Mouse (Mus musculus) heart, embryonic 14.5 days (tissue): Measurements from ENCODE around the gene Igfbp1. TPM values are rescaled to one million over a fixed set of nuclear protein-coding genes. Genes with fewer than 3 reads are reported as not detected.

Experiments used
- ATAC-seq: fragments of 200-750 bp; cut with Nextera tagmentation; 2 replicates; pipeline ENCODE4 v1.8.0; 2017; ENCODE audit warnings: low read depth, moderate TSS enrichment; ENCODE audit not compliant: insufficient number of reproducible peaks, insufficient read depth, low FRiP score
- H3K27ac ChIP-seq, 2 experiments: fragments of 200-500 bp in 1 of 2; fragments of 300-500 bp in 1 of 2; sonication (generic) in 1 of 2; replicated peaks in 1 of 2; 2 replicates each; pipeline ENCODE4 v1.5.1; 2012 to 2014; ENCODE audit warnings: low read depth in 2 of 2, low read length in 2 of 2, control low read depth in 1 of 2, mild to moderate bottlenecking in 1 of 2, mixed read lengths in 1 of 2; ENCODE audit not compliant: control insufficient read depth in 1 of 2, insufficient read depth in 1 of 2
- H3K27me3 ChIP-seq: fragments of 300-500 bp; sonication (generic); 2 replicates; pipeline ENCODE4 v1.6.1; 2014; ENCODE audit warnings: mild to moderate bottlenecking, low read length, control low read depth; ENCODE audit not compliant: control insufficient read depth, insufficient read depth
- H3K36me3 ChIP-seq: fragments of 300-500 bp; sonication (generic); 2 replicates; pipeline ENCODE4 v1.6.1; 2014; ENCODE audit warnings: mild to moderate bottlenecking, control low read depth, low read length, mixed read lengths; ENCODE audit not compliant: control insufficient read depth, insufficient read depth
- H3K4me1 ChIP-seq, 2 experiments: fragments of 200-500 bp in 1 of 2; fragments of 300-500 bp in 1 of 2; sonication (generic) in 1 of 2; 2 replicates each; pipeline ENCODE4 v1.6.1; 2012 to 2014; ENCODE audit warnings: low read length in 2 of 2, control low read depth in 1 of 2, mixed read lengths in 1 of 2; ENCODE audit not compliant: control insufficient read depth in 2 of 2, insufficient read depth in 2 of 2
- H3K4me2 ChIP-seq: fragments of 300-500 bp; sonication (generic); 2 replicates; pipeline ENCODE4 v1.6.1; 2014; ENCODE audit warnings: mild to moderate bottlenecking, low read length
- H3K4me3 ChIP-seq, 2 experiments: fragments of 200-500 bp in 1 of 2; fragments of 300-500 bp in 1 of 2; sonication (generic) in 1 of 2; 2 replicates each; pipeline ENCODE4 v1.5.1; 2012 to 2014; ENCODE audit warnings: low read length in 2 of 2, mild to moderate bottlenecking in 2 of 2, control low read depth in 1 of 2, low read depth in 1 of 2, moderate library complexity in 1 of 2; ENCODE audit not compliant: control insufficient read depth in 1 of 2, insufficient read depth in 1 of 2
- H3K9ac ChIP-seq: fragments of 300-500 bp; sonication (generic); 2 replicates; pipeline ENCODE4 v1.6.1; 2014; ENCODE audit warnings: mild to moderate bottlenecking, low read length
- H3K9me3 ChIP-seq: fragments of 300-500 bp; sonication (generic); 2 replicates; pipeline ENCODE4 v1.6.1; 2016; ENCODE audit warnings: low read length, control low read depth; ENCODE audit not compliant: control insufficient read depth
- WGBS: fragments of 180-500 bp; shearing (Covaris S2); extraction: QIAGEN DNeasy Blood & Tissue Kit; methylation state at CpG from one replicate; pipeline ENCODE4 v1.1.7; 2014; 5-methylcytosine and 5-hydroxymethylcytosine counted together
- polyA plus RNA-seq: library from polyadenylated mRNA; unstranded; fragments of >200 nt; fragmentation: Nextera tagmentation; extraction: Ambion mirVana; gene quantifications from 2 replicates; pipeline ENCODE4 v1.2.1, GENCODE M21; 2014

Igfbp1 gene
- polyA plus RNA-seq, 1 experiment from 2014 or later: not detected

DNA sequence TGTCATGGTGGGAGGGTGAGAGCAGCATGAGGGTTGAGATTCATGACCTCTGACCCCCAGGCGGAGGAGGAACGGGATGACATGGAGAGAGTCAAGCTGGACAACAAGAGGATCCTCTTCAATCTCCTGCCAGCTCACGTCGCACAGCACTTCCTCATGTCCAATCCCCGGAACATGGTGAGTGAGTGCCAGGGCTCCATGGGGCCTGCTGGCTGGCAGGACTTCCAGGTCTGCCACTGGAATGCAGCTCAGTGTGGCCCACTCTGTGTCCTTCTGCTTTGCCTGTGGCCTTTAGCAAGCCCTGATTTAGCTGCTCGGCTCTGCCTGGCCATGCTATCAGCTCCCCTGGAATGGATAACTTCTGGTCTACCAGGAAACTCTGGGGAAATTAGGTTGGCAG lies 37.4 kb upstream of the Igfbp1 start:
- 68% methylated on average over 6 of the region's 6 CpGs for WGBS
- no peak overlapping the region for H3K9ac ChIP-seq
- no peaks in the 10 kb centered on the region for H3K36me3 ChIP-seq
- no peak overlapping the region for H3K4me2 ChIP-seq
- H3K27me3 ChIP-seq: no peaks in the 10 kb centered on the region
- H3K4me3 ChIP-seq: no peak overlapping the region
- H3K9me3 ChIP-seq: no peaks in the 10 kb centered on the region
- no peak for ATAC-seq
- no peak overlapping the region for H3K27ac ChIP-seq
- peaks cover 2 to 4% of the 10 kb centered on the region in 2 experiments; a peak in 1 of 4 replicates for H3K4me1 ChIP-seq

- Histone ChIP-seq H3K27ac (no peak overlapping the region), H3K27me3 (no peaks in the 10 kb centered on the region), H3K9ac (no peak overlapping the region), H3K36me3 (no peaks in the 10 kb centered on the region), H3K4me1 (peaks cover 2 to 4% of the 10 kb centered on the region in 2 experiments; a peak in 1 of 4 replicates), H3K9me3 (no peaks in the 10 kb centered on the region), H3K4me3 (no peak overlapping the region), H3K4me2 (no peak overlapping the region)
- 58% methylated on average over 4 of the region's 4 CpGs for WGBS
- no peak for ATAC-seq
These were observed 36.9 kb upstream of the Igfbp1 start for GRCm38 (mm10) chr11:7160637-7161101.

DNA sequence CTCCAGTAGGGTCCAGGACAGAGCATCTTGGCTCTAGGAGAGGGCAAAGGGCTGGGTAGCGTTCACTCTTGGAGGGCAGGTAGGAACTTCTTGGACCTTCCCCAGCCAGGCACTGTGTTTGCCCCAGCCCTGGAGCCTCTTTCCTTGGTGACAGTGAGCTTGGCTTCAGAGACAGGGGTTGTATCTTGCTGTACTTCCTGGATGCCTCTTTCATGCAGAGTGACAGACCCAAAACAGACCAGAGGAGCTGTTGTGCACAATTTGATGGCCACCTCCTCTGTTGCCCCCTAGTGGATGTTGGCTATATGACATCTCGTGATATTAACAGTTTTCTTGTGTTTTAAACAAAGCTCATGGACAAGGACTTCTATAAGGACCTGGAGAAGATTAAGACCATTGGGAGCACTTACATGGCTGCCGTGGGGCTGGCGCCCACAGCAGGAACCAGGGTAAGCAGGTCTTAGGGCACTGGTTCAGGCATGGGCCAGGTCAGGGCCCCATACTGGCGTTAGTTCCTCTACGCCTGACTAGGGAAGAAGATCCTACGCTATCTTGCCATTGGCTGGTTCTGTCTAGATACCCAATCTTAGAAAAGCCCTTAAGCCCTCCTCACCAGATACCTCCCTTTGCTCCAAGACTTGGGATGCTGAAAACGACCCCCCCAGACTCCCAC lies 35.9 kb upstream of the Igfbp1 start:
- 75% methylated on average over 8 of the region's 8 CpGs for WGBS
- Histone ChIP-seq H3K9me3 (no peaks in the 10 kb centered on the region), H3K27ac (no peak overlapping the region), H3K36me3 (no peaks in the 10 kb centered on the region), H3K27me3 (no peaks in the 10 kb centered on the region), H3K4me1 (peaks cover 2 to 4% of the 10 kb centered on the region in 2 experiments; a peak in 1 of 4 replicates), H3K4me3 (no peak overlapping the region), H3K9ac (no peak overlapping the region), H3K4me2 (no peak overlapping the region)
- ATAC-seq: no peak

GRCm38 (mm10) chr11:7164416-7164815 lies 33.2 kb upstream of the Igfbp1 start:
- 80% methylated on average over 4 of the region's 4 CpGs for WGBS
- H3K9me3 ChIP-seq: no peaks in the 10 kb centered on the region

DNA sequence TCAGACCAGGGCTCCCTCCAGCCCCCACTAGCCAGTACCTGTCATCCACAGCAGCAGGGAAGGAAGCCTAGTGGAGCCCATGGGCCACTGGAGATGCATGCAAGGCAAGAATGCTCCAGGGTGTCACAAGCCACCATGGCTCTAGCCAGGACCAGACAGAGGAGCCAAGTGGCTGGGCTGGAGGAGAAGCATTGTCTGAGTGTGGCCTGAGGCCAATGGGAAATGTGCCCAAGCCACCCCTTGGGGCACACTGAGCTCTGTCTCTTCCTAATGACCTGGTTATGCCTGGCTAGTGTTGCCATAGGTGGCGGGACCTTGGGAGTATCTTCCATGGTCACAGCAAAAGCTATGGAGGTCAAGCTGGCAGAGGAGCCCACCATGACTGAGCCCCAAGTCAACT lies 27.9 kb upstream of the Igfbp1 start:
- H3K4me1 ChIP-seq: no peaks in the 10 kb centered on the region
- no peaks in the 10 kb centered on the region for H3K27me3 ChIP-seq
- no peaks in the 10 kb centered on the region for H3K9me3 ChIP-seq
- no peak for ATAC-seq
- no peaks in the 10 kb centered on the region for H3K36me3 ChIP-seq
- no peak overlapping the region for H3K4me2 ChIP-seq
- H3K9ac ChIP-seq: no peak overlapping the region
- WGBS: 88% methylated on average over 1 of the region's 1 CpGs
- H3K4me3 ChIP-seq: no peak overlapping the region
- H3K27ac ChIP-seq: no peak overlapping the region

More at GRCm38 (mm10) chr11:7164416-7164815, 33.2 kb upstream of the Igfbp1 start:
- no peak overlapping the region for H3K4me2 ChIP-seq
- no peaks in the 10 kb centered on the region for H3K27me3 ChIP-seq
- H3K4me1 ChIP-seq: peaks cover 2 to 4% of the 10 kb centered on the region in 2 experiments; a peak in 1 of 4 replicates
- no peaks in the 10 kb centered on the region for H3K36me3 ChIP-seq
- H3K4me3 ChIP-seq: no peak overlapping the region
- ATAC-seq: no peak
- no peak overlapping the region for H3K27ac ChIP-seq
- no peak overlapping the region for H3K9ac ChIP-seq

DNA sequence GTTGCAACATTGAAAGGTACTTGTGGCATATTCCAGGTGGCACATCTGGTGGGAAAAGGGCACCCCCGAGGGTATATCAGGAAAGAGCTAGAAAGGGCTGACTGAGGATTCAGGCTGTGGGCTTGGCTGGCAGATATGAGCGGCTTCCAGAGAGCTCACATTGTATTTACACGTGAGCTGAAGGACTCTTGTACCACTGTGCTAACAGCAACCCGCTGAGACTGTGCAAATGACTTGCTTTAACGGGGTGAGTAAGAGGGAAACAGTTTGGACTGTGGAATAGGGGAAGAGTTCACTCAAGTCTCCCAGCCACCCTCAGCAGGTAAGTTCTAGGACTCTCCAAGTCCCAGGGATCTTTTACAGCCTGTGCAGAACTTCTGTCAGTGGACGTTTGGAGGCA lies 23.9 kb upstream of the Igfbp1 start:
- no peak overlapping the region for H3K27ac ChIP-seq
- H3K36me3 ChIP-seq: no peaks in the 10 kb centered on the region
- no peaks in the 10 kb centered on the region for H3K27me3 ChIP-seq
- 79% methylated on average over 6 of the region's 6 CpGs for WGBS
- H3K4me2 ChIP-seq: no peak overlapping the region
- ATAC-seq: no peak
- H3K4me1 ChIP-seq: no peaks in the 10 kb centered on the region; a peak in 1 of 4 replicates
- no peaks in the 10 kb centered on the region for H3K9me3 ChIP-seq
- no peak overlapping the region for H3K9ac ChIP-seq
- H3K4me3 ChIP-seq: no peak overlapping the region

- H3K4me1 ChIP-seq: no peaks in the 10 kb centered on the region; a peak in 1 of 4 replicates
- no peak overlapping the region for H3K4me2 ChIP-seq
- no peak overlapping the region for H3K4me3 ChIP-seq
- ATAC-seq: no peak
- H3K27me3 ChIP-seq: no peaks in the 10 kb centered on the region
- no peaks in the 10 kb centered on the region for H3K9me3 ChIP-seq
- WGBS: 49% methylated on average over 4 of the region's 4 CpGs
- no peaks in the 10 kb centered on the region for H3K36me3 ChIP-seq
- H3K9ac ChIP-seq: no peak overlapping the region
- no peak overlapping the region for H3K27ac ChIP-seq
These were observed 18.9 kb upstream of the Igfbp1 start for GRCm38 (mm10) chr11:7178724-7179123.

DNA sequence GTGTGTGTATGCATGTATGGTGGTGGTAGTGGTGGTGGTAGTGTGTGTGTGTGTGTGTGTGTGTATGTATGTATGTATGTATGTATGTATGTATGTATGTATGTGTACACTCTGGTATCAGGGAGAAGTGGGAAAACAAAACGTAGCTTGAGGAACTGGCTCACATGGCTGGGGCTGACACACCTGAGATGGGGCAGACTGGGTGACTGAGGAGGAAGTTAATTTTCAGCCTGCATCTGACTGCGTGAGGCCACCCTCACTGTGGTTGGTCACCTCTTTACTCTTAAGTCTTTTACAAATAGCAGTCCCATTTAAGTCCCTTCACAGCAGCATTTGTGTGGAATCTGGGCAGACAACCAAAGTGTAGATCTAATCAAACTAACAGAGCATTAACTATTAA lies 18.3 kb upstream of the Igfbp1 start:
- Histone ChIP-seq H3K4me3 (no peak overlapping the region), H3K9me3 (no peaks in the 10 kb centered on the region), H3K27me3 (no peaks in the 10 kb centered on the region), H3K36me3 (no peaks in the 10 kb centered on the region), H3K4me1 (no peaks in the 10 kb centered on the region; a peak in 1 of 4 replicates), H3K9ac (no peak overlapping the region), H3K27ac (no peak overlapping the region), H3K4me2 (no peak overlapping the region)
- 91% methylated on average over 2 of the region's 2 CpGs for WGBS
- no peak for ATAC-seq
